Mouse (Mus musculus) limb, embryonic 14.5 days (tissue): ENCODE measurements around the gene Slc25a45. TPM values are rescaled to one million over a fixed set of nuclear protein-coding genes. Genes with fewer than 3 reads are reported as not detected.

Experiments
- ATAC-seq: fragments of 200-750 bp; cut with Nextera tagmentation; 2 replicates; pipeline ENCODE4 v1.8.0; 2017; ENCODE audit warnings: low read depth, moderate number of reproducible peaks, moderate TSS enrichment; ENCODE audit not compliant: low FRiP score
- DNase-seq: peaks from one replicate; pipeline ENCODE4 v3.0.0-alpha.2; 2015; ENCODE audit warnings: low spot score
- H3K27ac ChIP-seq: fragments of 300-500 bp; sonication (generic); replicated peaks from 2 replicates; pipeline ENCODE4 v1.5.1; 2014; ENCODE audit warnings: low read depth, mild to moderate bottlenecking, low read length, moderate library complexity, mixed read lengths
- H3K27me3 ChIP-seq: fragments of 300-500 bp; sonication (generic); 2 replicates; pipeline ENCODE4 v1.6.1; 2014; ENCODE audit warnings: low read length, mixed read lengths; ENCODE audit not compliant: control insufficient read depth, insufficient read depth
- H3K36me3 ChIP-seq: fragments of 300-500 bp; sonication (generic); 2 replicates; pipeline ENCODE4 v1.6.1; 2014; ENCODE audit warnings: mild to moderate bottlenecking, low read length, moderate library complexity, mixed read lengths; ENCODE audit not compliant: control insufficient read depth, insufficient read depth
- H3K4me1 ChIP-seq: fragments of 300-500 bp; sonication (generic); 2 replicates; pipeline ENCODE4 v1.6.1; 2014; ENCODE audit warnings: antibody characterized with exemption, low read length, mixed read lengths; ENCODE audit not compliant: control insufficient read depth, insufficient read depth
- H3K4me2 ChIP-seq: fragments of 300-500 bp; sonication (generic); replicated peaks from 2 replicates; pipeline ENCODE4 v1.6.1; 2014; ENCODE audit warnings: low read depth, mild to moderate bottlenecking, low read length, moderate library complexity; ENCODE audit not compliant: severe bottlenecking
- H3K4me3 ChIP-seq: fragments of 300-500 bp; sonication (generic); replicated peaks from 2 replicates; pipeline ENCODE4 v1.5.1; 2014; ENCODE audit warnings: low read length
- H3K9ac ChIP-seq: fragments of 300-500 bp; sonication (generic); 2 replicates; pipeline ENCODE4 v1.6.1; 2014; ENCODE audit warnings: mild to moderate bottlenecking, low read depth, low read length, moderate library complexity; ENCODE audit not compliant: severe bottlenecking
- H3K9me3 ChIP-seq: fragments of 300-500 bp; sonication (generic); 2 replicates; pipeline ENCODE4 v1.6.1; 2016; ENCODE audit warnings: low read length; ENCODE audit not compliant: control insufficient read depth
- POLR2A ChIP-seq: fragments of 200-500 bp; IDR thresholded peaks from 2 replicates; pipeline ENCODE4 v1.8.0; 2012; ENCODE audit warnings: inconsistent platforms, mild to moderate bottlenecking, moderate library complexity, borderline replicate concordance; ENCODE audit not compliant: insufficient read depth, insufficient read length; ENCODE audit errors: extremely low read depth
- WGBS: fragments of 180-500 bp; shearing (Covaris S2); extraction: QIAGEN DNeasy Blood & Tissue Kit; methylation state at CpG from one replicate; pipeline ENCODE4 v1.1.7; 2014; 5-methylcytosine and 5-hydroxymethylcytosine counted together
- polyA plus RNA-seq, 2 experiments: library from polyadenylated mRNA; depleted of rRNA in 1 of 2; stranded (reverse) in 1 of 2; unstranded in 1 of 2; fragments of >200 nt; fragmentation: Nextera tagmentation in 1 of 2; extraction: Ambion mirVana in 1 of 2; gene quantifications; 2 replicates each; pipeline versions ENCODE4 v1.2.1 to v1.2.3; 2012 to 2014

The Slc25a45 gene
- polyA plus RNA-seq, 2 experiments: 3.0 to 6.2 TPM

- WGBS: 70% methylated on average over 5 of the region's 5 CpGs
- no peak overlapping the region for H3K27ac ChIP-seq
- ATAC-seq: no peak
- peaks cover 35% of the 10 kb centered on the region for H3K4me1 ChIP-seq
- TF ChIP-seq POLR2A: no peak
- no peak overlapping the region for H3K4me3 ChIP-seq
- H3K9ac ChIP-seq: no peak overlapping the region
- H3K4me2 ChIP-seq: no peak overlapping the region
- H3K36me3 ChIP-seq: peaks cover 38% of the 10 kb centered on the region
- no peaks in the 10 kb centered on the region for H3K9me3 ChIP-seq
- no peak for DNase-seq
- H3K27me3 ChIP-seq: no peaks in the 10 kb centered on the region
These were observed 26.1 kb upstream of the Slc25a45 start for GRCm38 (mm10) chr19:5851481-5851971.

- Histone ChIP-seq H3K27me3 (no peaks in the 10 kb centered on the region), H3K9me3 (no peaks in the 10 kb centered on the region), H3K36me3 (peaks cover 44% of the 10 kb centered on the region), H3K27ac (no peak overlapping the region), H3K9ac (no peak overlapping the region), H3K4me1 (peaks cover 28% of the 10 kb centered on the region), H3K4me3 (no peak overlapping the region), H3K4me2 (no peak overlapping the region)
- 84% methylated on average over 12 of the region's 12 CpGs for WGBS
- ATAC-seq (no peak), DNase-seq (no peak)
- TF ChIP-seq POLR2A: no peak
These were observed 25.4 kb upstream of the Slc25a45 start for GRCm38 (mm10) chr19:5852035-5852722.

- Histone ChIP-seq H3K4me3 (no peak overlapping the region), H3K36me3 (peaks cover 79% of the 10 kb centered on the region), H3K4me2 (no peak overlapping the region), H3K4me1 (no peaks in the 10 kb centered on the region), H3K27ac (no peak overlapping the region), H3K9ac (no peak overlapping the region), H3K27me3 (no peaks in the 10 kb centered on the region), H3K9me3 (no peaks in the 10 kb centered on the region)
- TF ChIP-seq POLR2A: no peak
- no peak for ATAC-seq
- 86% methylated on average over 9 of the region's 9 CpGs for WGBS
- DNase-seq: no peak
These were observed 21.0 kb upstream of the Slc25a45 start for GRCm38 (mm10) chr19:5856604-5857003.

- Histone ChIP-seq H3K4me1 (no peaks in the 10 kb centered on the region), H3K4me2 (no peak overlapping the region), H3K36me3 (peaks cover 89% of the 10 kb centered on the region), H3K4me3 (no peak overlapping the region), H3K9ac (no peak overlapping the region), H3K27me3 (no peaks in the 10 kb centered on the region), H3K9me3 (no peaks in the 10 kb centered on the region), H3K27ac (no peak overlapping the region)
- DNase-seq: no peak
- no peak for TF ChIP-seq POLR2A
- no peak for ATAC-seq
- 97% methylated on average over 14 of the region's 14 CpGs for WGBS
These were observed 15.1 kb upstream of the Slc25a45 start for GRCm38 (mm10) chr19:5862335-5863085.

GRCm38 (mm10) chr19:5863776-5864175, 13.8 kb upstream of the Slc25a45 start:
- H3K9me3 ChIP-seq: no peaks in the 10 kb centered on the region
- H3K4me1 ChIP-seq: no peaks in the 10 kb centered on the region
- no peak overlapping the region for H3K4me3 ChIP-seq
- no peak for TF ChIP-seq POLR2A
- H3K4me2 ChIP-seq: no peak overlapping the region
- H3K27ac ChIP-seq: no peak overlapping the region
- H3K9ac ChIP-seq: no peak overlapping the region
- no peak for DNase-seq
- ATAC-seq: no peak
- 94% methylated on average over 5 of the region's 5 CpGs for WGBS
- H3K27me3 ChIP-seq: no peaks in the 10 kb centered on the region
- H3K36me3 ChIP-seq: peaks cover 89% of the 10 kb centered on the region
